Mouse (Mus musculus) intestine, embryonic 16.5 days (tissue): ENCODE results near the gene Gpr142. TPM values are rescaled to one million over a fixed set of nuclear protein-coding genes. Genes with fewer than 3 reads are reported as not detected.

Experiments used
- ATAC-seq: fragments of 200-750 bp; cut with Nextera tagmentation; 2 replicates; pipeline ENCODE4 v1.8.0; 2017; ENCODE audit warnings: moderate TSS enrichment, moderate library complexity
- H3K27ac ChIP-seq: fragments of 300-500 bp; sonication (generic); 2 replicates; pipeline ENCODE4 v1.5.1; 2014; ENCODE audit warnings: mild to moderate bottlenecking, low read length
- H3K27me3 ChIP-seq: fragments of 300-500 bp; sonication (generic); replicated peaks from 2 replicates; pipeline ENCODE4 v1.6.1; 2014; ENCODE audit warnings: low read length, control low read depth, mixed read lengths; ENCODE audit not compliant: control insufficient read depth, insufficient read depth
- H3K36me3 ChIP-seq: fragments of 300-500 bp; sonication (generic); 2 replicates; pipeline ENCODE4 v1.6.1; 2014; ENCODE audit warnings: low read length, control low read depth; ENCODE audit not compliant: control insufficient read depth, insufficient read depth
- H3K4me1 ChIP-seq: fragments of 300-500 bp; sonication (generic); 2 replicates; pipeline ENCODE4 v1.6.1; 2014; ENCODE audit warnings: low read length, control low read depth, mixed read lengths; ENCODE audit not compliant: control insufficient read depth, insufficient read depth
- H3K4me2 ChIP-seq: fragments of 300-500 bp; sonication (generic); 2 replicates; pipeline ENCODE4 v1.6.1; 2014; ENCODE audit warnings: low read depth, low read length, control low read depth
- H3K4me3 ChIP-seq: fragments of 300-500 bp; sonication (generic); 2 replicates; pipeline ENCODE4 v1.5.1; 2014; ENCODE audit warnings: mild to moderate bottlenecking, low read length
- H3K9ac ChIP-seq: fragments of 300-500 bp; sonication (generic); 2 replicates; pipeline ENCODE4 v1.6.1; 2014; ENCODE audit warnings: low read depth, low read length
- H3K9me3 ChIP-seq: fragments of 300-500 bp; sonication (generic); 2 replicates; pipeline ENCODE4 v1.6.1; 2016; ENCODE audit warnings: low read length, control low read depth; ENCODE audit not compliant: control insufficient read depth
- WGBS: fragments of 180-500 bp; shearing (Covaris S2); extraction: QIAGEN DNeasy Blood & Tissue Kit; methylation state at CpG from one replicate; pipeline ENCODE4 v1.1.7; 2014; 5-methylcytosine and 5-hydroxymethylcytosine counted together
- polyA plus RNA-seq: library from polyadenylated mRNA; unstranded; fragments of >200 nt; fragmentation: Nextera tagmentation; extraction: Ambion mirVana; gene quantifications from 2 replicates; pipeline ENCODE4 v1.2.1, GENCODE M21; 2015

Gpr142 gene
- polyA plus RNA-seq, 1 experiment from 2014 or later = 0.43 TPM

- peak within 1 kb of the TSS; percentile 69 for H3K4me2 ChIP-seq
- peak within 1 kb of the TSS; percentile 50 for H3K9ac ChIP-seq
- H3K27me3 ChIP-seq = peaks cover 30% of the 10 kb centered on the region
- H3K4me3 ChIP-seq = peak within 1 kb of the TSS; percentile 49
- no peaks in the 10 kb centered on the region for H3K9me3 ChIP-seq
- H3K27ac ChIP-seq = peak within 1 kb of the TSS; percentile 28; the same call in 1 of the 2 replicates
- WGBS = 11% methylated on average over 4 of the region's 4 CpGs
- ATAC-seq = peak; percentile 41; the same call in 1 of the 2 replicates
- H3K36me3 ChIP-seq = no peaks in the 10 kb centered on the region
- peaks cover 16% of the 10 kb centered on the region for H3K4me1 ChIP-seq
These were observed 2.8 kb upstream of the Gpr142 start, which contains the start of gene Btbd17 for GRCm38 (mm10) chr11:114795848-114796322. Btbd17 (minus strand) TSS chr11:114795945.

GRCm38 (mm10) chr11:114797176-114797575 lies 1.5 kb upstream of the Gpr142 start:
- no peak overlapping the region for H3K4me2 ChIP-seq
- H3K4me1 ChIP-seq = peaks cover 9% of the 10 kb centered on the region
- 0 out of 2 replicates have a peak, but pooled peaks cover 3% of the 10 kb centered on the region for H3K9me3 ChIP-seq
- H3K4me3 ChIP-seq = no peak overlapping the region
- WGBS = 88% methylated on average over 7 of the region's 7 CpGs
- no peaks in the 10 kb centered on the region for H3K36me3 ChIP-seq
- H3K27ac ChIP-seq = no peak overlapping the region
- H3K9ac ChIP-seq = no peak overlapping the region
- H3K27me3 ChIP-seq = peaks cover 17% of the 10 kb centered on the region
- ATAC-seq = no peak

- no peak overlapping the region for H3K4me3 ChIP-seq
- no peak overlapping the region for H3K4me2 ChIP-seq
- H3K9ac ChIP-seq = no peak overlapping the region
- H3K9me3 ChIP-seq = 0 out of 2 replicates have a peak, but pooled peaks cover 3% of the 10 kb centered on the region
- H3K4me1 ChIP-seq = peaks cover 10% of the 10 kb centered on the region; the same call in 1 of the 2 replicates
- peaks cover 10% of the 10 kb centered on the region for H3K27me3 ChIP-seq
- 83% methylated on average over 3 of the region's 3 CpGs for WGBS
- no peak for ATAC-seq
- no peaks in the 10 kb centered on the region for H3K36me3 ChIP-seq
- H3K27ac ChIP-seq = no peak overlapping the region
These were observed 743 bp upstream of the Gpr142 start for GRCm38 (mm10) chr11:114797981-114798380.

DNA sequence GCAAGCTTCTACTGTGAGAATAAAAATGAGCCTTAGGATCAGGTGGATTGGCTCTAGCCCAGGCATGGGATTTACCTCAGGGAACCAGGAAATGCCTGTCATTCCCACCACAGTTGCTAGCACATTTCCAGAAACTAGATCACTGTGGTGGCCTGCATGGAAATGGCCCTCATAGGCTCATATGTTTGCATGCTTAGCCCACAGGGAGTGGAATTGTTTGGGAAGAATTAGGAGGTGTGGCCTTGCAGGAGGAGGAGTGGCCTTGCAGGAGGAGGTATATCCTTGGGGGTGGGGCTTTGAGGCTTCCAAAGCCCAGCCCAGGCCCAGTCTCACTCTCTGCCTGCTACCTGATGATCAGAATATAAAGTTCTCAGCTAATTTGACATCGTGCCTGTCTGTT lies 3.2 kb downstream of the Gpr142 start:
- no peaks in the 10 kb centered on the region for H3K27me3 ChIP-seq
- 97% methylated on average over 1 of the region's 1 CpGs for WGBS
- H3K36me3 ChIP-seq = no peaks in the 10 kb centered on the region
- no peak overlapping the region for H3K27ac ChIP-seq
- H3K4me1 ChIP-seq = peaks cover 6% of the 10 kb centered on the region; the same call in 1 of the 2 replicates
- H3K4me2 ChIP-seq = no peak overlapping the region
- no peak for ATAC-seq
- H3K4me3 ChIP-seq = no peak overlapping the region
- no peak overlapping the region for H3K9ac ChIP-seq
- 0 out of 2 replicates have a peak, but pooled peaks cover 3% of the 10 kb centered on the region for H3K9me3 ChIP-seq

DNA sequence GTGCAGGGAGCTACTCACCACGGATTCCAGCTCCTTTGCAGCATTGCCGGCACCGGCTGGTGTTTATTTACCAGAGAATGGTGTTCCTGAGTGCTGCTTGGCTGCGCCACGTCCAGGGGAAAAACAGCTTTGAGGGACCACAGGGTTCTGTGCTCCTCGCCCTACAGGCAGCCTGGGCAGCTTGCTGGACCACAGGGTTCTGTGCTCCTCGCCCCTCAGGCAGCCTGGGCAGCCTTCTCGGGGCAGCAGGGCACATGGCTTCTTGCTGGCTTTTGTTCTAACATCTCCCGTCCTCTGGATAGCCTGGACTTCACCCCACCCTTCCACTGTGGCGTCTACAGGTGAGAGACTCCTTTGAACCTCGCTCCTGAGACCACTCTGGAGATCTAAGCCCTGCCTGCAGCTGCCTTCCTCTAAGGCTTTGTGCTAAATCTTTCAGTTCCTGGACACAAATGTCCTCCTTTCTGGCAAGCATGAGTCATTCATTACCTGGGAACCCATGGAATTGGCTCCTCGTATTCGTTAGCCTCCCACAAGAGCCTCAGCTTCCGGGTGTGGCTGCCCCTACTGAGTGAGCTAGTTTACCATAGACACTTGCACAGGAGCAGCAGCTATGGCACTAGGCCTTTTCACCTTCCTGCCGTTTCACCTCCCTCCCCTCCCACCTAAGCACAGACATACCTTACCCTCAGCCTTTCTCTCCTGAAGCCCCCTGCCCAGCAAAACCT lies 4.0 kb downstream of the Gpr142 start:
- no peak overlapping the region for H3K4me2 ChIP-seq
- no peak for ATAC-seq
- H3K4me3 ChIP-seq = no peak overlapping the region
- no peak overlapping the region for H3K27ac ChIP-seq
- 53% methylated on average over 15 of the region's 15 CpGs for WGBS
- H3K27me3 ChIP-seq = no peaks in the 10 kb centered on the region
- peaks cover 8% of the 10 kb centered on the region for H3K4me1 ChIP-seq
- H3K9me3 ChIP-seq = 0 out of 2 replicates have a peak, but pooled peaks cover 3% of the 10 kb centered on the region
- H3K9ac ChIP-seq = peak overlapping the region; percentile 44
- no peaks in the 10 kb centered on the region for H3K36me3 ChIP-seq

- H3K27me3 ChIP-seq = no peaks in the 10 kb centered on the region
- H3K9ac ChIP-seq = no peak overlapping the region
- H3K4me3 ChIP-seq = no peak overlapping the region
- H3K4me1 ChIP-seq = peaks cover 9% of the 10 kb centered on the region
- H3K9me3 ChIP-seq = 0 out of 2 replicates have a peak, but pooled peaks cover 3% of the 10 kb centered on the region
- WGBS = 65% methylated on average over 8 of the region's 8 CpGs
- H3K27ac ChIP-seq = no peak overlapping the region
- H3K4me2 ChIP-seq = no peak overlapping the region
- no peaks in the 10 kb centered on the region for H3K36me3 ChIP-seq
- no peak for ATAC-seq
These were observed 5.3 kb downstream of the Gpr142 start for GRCm38 (mm10) chr11:114803990-114804389.

DNA sequence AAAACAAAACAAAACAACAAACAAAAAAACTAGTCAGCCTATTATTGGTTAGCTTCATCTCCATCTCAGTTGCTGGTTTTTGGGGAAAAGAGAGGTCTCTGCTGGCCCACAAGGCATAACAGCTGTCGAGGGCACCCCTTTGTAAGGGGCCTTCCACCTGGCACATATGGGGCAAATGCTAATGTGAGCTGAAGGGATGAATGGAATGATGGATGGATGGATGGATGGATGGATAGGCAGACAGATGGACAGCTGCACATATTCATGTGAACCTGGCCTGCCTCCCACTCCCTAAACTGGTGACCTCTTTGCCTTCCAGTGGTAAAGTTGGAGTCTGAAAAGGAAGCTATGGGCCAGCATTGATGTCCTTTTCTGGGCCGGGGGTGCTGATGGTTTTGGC lies 8.3 kb downstream of the Gpr142 start:
- Histone ChIP-seq H3K27me3 (no peaks in the 10 kb centered on the region), H3K4me2 (no peak overlapping the region), H3K4me1 (peaks cover 9% of the 10 kb centered on the region), H3K36me3 (no peaks in the 10 kb centered on the region), H3K9me3 (no peaks in the 10 kb centered on the region), H3K4me3 (no peak overlapping the region), H3K27ac (no peak overlapping the region), H3K9ac (no peak overlapping the region)
- ATAC-seq = no peak
- 73% methylated on average over 2 of the region's 2 CpGs for WGBS

- H3K27ac ChIP-seq = no peak overlapping the region
- no peak overlapping the region for H3K4me3 ChIP-seq
- no peaks in the 10 kb centered on the region for H3K27me3 ChIP-seq
- no peak overlapping the region for H3K9ac ChIP-seq
- no peaks in the 10 kb centered on the region for H3K36me3 ChIP-seq
- ATAC-seq = no peak
- H3K4me2 ChIP-seq = no peak overlapping the region
- peaks cover 8% of the 10 kb centered on the region for H3K4me1 ChIP-seq
- 23% methylated on average over 14 of the region's 14 CpGs for WGBS
- H3K9me3 ChIP-seq = no peaks in the 10 kb centered on the region
These were observed 9.1 kb downstream of the Gpr142 start for GRCm38 (mm10) chr11:114807686-114808427.

DNA sequence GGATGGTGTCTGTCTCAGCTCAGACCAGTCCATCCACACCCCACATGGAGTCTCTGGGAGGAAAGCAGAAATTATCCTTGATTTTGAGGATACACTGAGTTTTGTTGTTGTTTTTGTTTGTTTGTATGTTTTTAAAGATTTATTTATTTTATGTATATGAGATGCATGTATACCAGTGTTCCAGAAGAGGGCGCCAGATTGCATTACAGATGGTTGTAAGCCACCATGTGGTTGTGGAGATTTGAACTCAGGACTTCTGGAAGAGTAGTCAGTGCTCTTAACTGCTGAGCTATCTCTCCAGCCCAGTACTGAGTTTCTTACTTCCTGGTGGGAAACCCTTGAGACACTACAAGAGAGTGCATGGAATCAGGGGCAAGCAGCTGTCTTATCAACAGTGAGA lies 10.6 kb downstream of the Gpr142 start:
- no peak overlapping the region for H3K4me2 ChIP-seq
- 86% methylated on average over 1 of the region's 1 CpGs for WGBS
- peaks cover 3% of the 10 kb centered on the region; the same call in 1 of the 2 replicates for H3K4me1 ChIP-seq
- no peaks in the 10 kb centered on the region for H3K27me3 ChIP-seq
- no peak overlapping the region for H3K9ac ChIP-seq
- H3K27ac ChIP-seq = no peak overlapping the region
- ATAC-seq = no peak
- H3K9me3 ChIP-seq = no peaks in the 10 kb centered on the region
- H3K36me3 ChIP-seq = no peaks in the 10 kb centered on the region
- no peak overlapping the region for H3K4me3 ChIP-seq
